ENCODE assay signal across 14 mouse cellular contexts in genomic region chr7:126134634-126135321, GRCm38 (mm10). TPM values are rescaled to one million over a fixed set of nuclear protein-coding genes. Genes with fewer than 3 reads are reported as not detected.
DNase-seq lines count a peak whose midpoint lies in the region; ATAC-seq and TF ChIP-seq lines count a peak whose summit lies in the region.
"Had no signal": no experiment of that assay in that cellular context is flagged by ENCODE, and none has a peak within 500 bp of the region (broad histone marks: within the 10 kb centered on the region; RNA-seq: fewer than 3 reads in every experiment).

No protein-coding gene starts in this region.

- no peaks in the 10 kb centered on the region for H3K27me3 ChIP-seq in CH12.LX (replicated peaks)
- H3K27me3 ChIP-seq in liver, embryonic 16.5 days (ENCODE audit: control insufficient read depth, insufficient read depth, low read depth, low read length), result no peaks in the 10 kb centered on the region
- H3K27me3 ChIP-seq in intestine, postnatal 0 days (replicated peaks; ENCODE audit: control insufficient read depth, insufficient read depth, low read length), result no peaks in the 10 kb centered on the region
- H3K27me3 ChIP-seq: intestine, embryonic 15.5 days; midbrain, embryonic 13.5 days had no signal

- H3K36me3 ChIP-seq in CH12.LX (replicated peaks in 1 of 2; ENCODE audit: control insufficient read depth in 1 of 2, insufficient read depth in 1 of 2, low read length in 1 of 2), result peaks cover 42 to 68% of the 10 kb centered on the region in 2 experiments
- H3K36me3 ChIP-seq in liver, embryonic 16.5 days (ENCODE audit: control insufficient read depth, insufficient read depth), result peaks cover 3% of the 10 kb centered on the region
- peaks cover 47% of the 10 kb centered on the region for H3K36me3 ChIP-seq in intestine, postnatal 0 days (ENCODE audit: control insufficient read depth, insufficient read depth)

- no peak for TF ChIP-seq RAD21 in CH12.LX (IDR thresholded peaks at IDR 0.05; ENCODE audit: low read depth, low read length)

- no peaks in the 10 kb centered on the region for H3K9me3 ChIP-seq in CH12.LX (replicated peaks; ENCODE audit: low read length)
- no peaks in the 10 kb centered on the region for H3K9me3 ChIP-seq in liver, embryonic 16.5 days (replicated peaks; ENCODE audit: control insufficient read depth, low read length)
- no peaks in the 10 kb centered on the region for H3K9me3 ChIP-seq in intestine, postnatal 0 days (ENCODE audit: control insufficient read depth)
- H3K9me3 ChIP-seq: intestine, embryonic 15.5 days; midbrain, embryonic 13.5 days had no signal

- dilution Hi-C loops in CH12.LX (cut with MboI; ENCODE audit: extremely low pct_ligation_motif_present, extremely low pct_unique_long_range_greater_than_20kb, low sequenced_read_pairs), result no loop called here

- H3K27ac ChIP-seq in CH12.LX (ENCODE audit: insufficient read depth, low read depth), result peak overlapping the region; percentile 95
- H3K27ac ChIP-seq in bone marrow, adult 2 months (ENCODE audit: control insufficient read depth, insufficient read depth, low read depth, low read length, poor library complexity), result peak overlapping the region; percentile 80; the same call in 1 of the 2 replicates
- H3K27ac ChIP-seq in liver, embryonic 16.5 days (ENCODE audit: low read length), result no peak overlapping the region
- no peak overlapping the region for H3K27ac ChIP-seq in intestine, postnatal 0 days (ENCODE audit: low read depth, low read length)
- no peak overlapping the region for H3K27ac ChIP-seq in gastrocnemius, adult 2 months
- H3K27ac ChIP-seq: intestine, embryonic 15.5 days; midbrain, embryonic 13.5 days had no signal

- peak; percentile 30; the same call in 1 of the 2 replicates for ATAC-seq in liver, embryonic 16.5 days (ENCODE audit: low read depth)
- peak; percentile 86 for ATAC-seq in monocyte, adult 5-6 weeks (replicated peaks; ENCODE audit: insufficient number of reproducible peaks, low FRiP score, low TSS enrichment, poor library complexity, severe bottlenecking)
- ATAC-seq in intestine, postnatal 0 days, result no peak
- ATAC-seq: forebrain, embryonic 16.5 days; intestine, embryonic 15.5 days; midbrain, embryonic 13.5 days had no signal

- peak; percentile 62 for DNase-seq in CH12.LX (ENCODE audit: extremely low read depth)
- no peak for DNase-seq in thymus, postnatal 10 days (ENCODE audit: low spot score in 2 of 2)
- no peak for DNase-seq in gastrocnemius, adult 2 months
- DNase-seq: cerebellum, adult 11 months; heart, postnatal 36 days; thymus, postnatal 25 days had no signal

- peak overlapping the region; percentile 43 for H3K9ac ChIP-seq in CH12.LX (ENCODE audit: insufficient read depth, low read depth)
- H3K9ac ChIP-seq in liver, embryonic 16.5 days (ENCODE audit: low read depth, low read length), result no peak overlapping the region
- H3K9ac ChIP-seq in intestine, postnatal 0 days (ENCODE audit: low read depth, low read length), result no peak overlapping the region
- H3K9ac ChIP-seq: intestine, embryonic 15.5 days; midbrain, embryonic 13.5 days had no signal

- peak; percentile 9; the same call in 1 of the 2 replicates for TF ChIP-seq POLR2A in CH12.LX (IDR thresholded peaks at IDR 0.05; ENCODE audit: low read depth, low read length)
- TF ChIP-seq POLR2A in bone marrow, adult 2 months (IDR thresholded peaks at IDR 0.05; ENCODE audit: borderline replicate concordance, control insufficient read depth, low read depth, low read length), result no peak

- H3K4me3 ChIP-seq in CH12.LX (replicated peaks in 1 of 3; ENCODE audit: low read depth in 2 of 3, low read length in 2 of 3, poor library complexity in 1 of 3), result no peak overlapping the region
- peak overlapping the region; percentile 47 for H3K4me3 ChIP-seq in bone marrow, adult 2 months (replicated peaks; ENCODE audit: control insufficient read depth, low read depth, low read length)
- H3K4me3 ChIP-seq in liver, embryonic 16.5 days (ENCODE audit: low read depth, low read length), result no peak overlapping the region
- H3K4me3 ChIP-seq in intestine, postnatal 0 days (ENCODE audit: low read depth, low read length), result no peak overlapping the region
- no peak overlapping the region for H3K4me3 ChIP-seq in gastrocnemius, adult 2 months
- H3K4me3 ChIP-seq: intestine, embryonic 15.5 days; midbrain, embryonic 13.5 days had no signal

- intact Hi-C loops in gastrocnemius, adult 2 months (cut with DNase I), result no loop called here

- H3K4me1 ChIP-seq in CH12.LX (ENCODE audit: control insufficient read depth in 1 of 2, insufficient read depth in 2 of 2), result peaks cover 15 to 55% of the 10 kb centered on the region in 2 experiments
- peaks cover 2% of the 10 kb centered on the region; the same call in 1 of the 2 replicates for H3K4me1 ChIP-seq in bone marrow, adult 2 months (ENCODE audit: control insufficient read depth, insufficient read depth, low read length)
- no peaks in the 10 kb centered on the region; the same call in 1 of the 2 replicates for H3K4me1 ChIP-seq in liver, embryonic 16.5 days (ENCODE audit: control insufficient read depth, low read depth, low read length)
- no peaks in the 10 kb centered on the region for H3K4me1 ChIP-seq in intestine, postnatal 0 days (replicated peaks; ENCODE audit: control insufficient read depth, insufficient read depth, low read length)
- H3K4me1 ChIP-seq: intestine, embryonic 15.5 days; midbrain, embryonic 13.5 days had no signal

- peak overlapping the region; percentile 88 for H3K4me2 ChIP-seq in CH12.LX (ENCODE audit: insufficient read depth, low read depth, poor library complexity, severe bottlenecking)
- no peak overlapping the region for H3K4me2 ChIP-seq in liver, embryonic 16.5 days (ENCODE audit: low read depth, low read length)
- H3K4me2 ChIP-seq in intestine, postnatal 0 days (replicated peaks; ENCODE audit: low read depth), result no peak overlapping the region
- H3K4me2 ChIP-seq: intestine, embryonic 15.5 days; midbrain, embryonic 13.5 days had no signal

- TF ChIP-seq CTCF in CH12.LX (conservative IDR thresholded peaks at IDR 0.05 in 1 of 2, IDR thresholded peaks at IDR 0.05 in 1 of 2; ENCODE audit: low read depth in 2 of 2, low read length in 2 of 2), result no peak
- TF ChIP-seq CTCF in bone marrow, adult 2 months (IDR thresholded peaks at IDR 0.05; ENCODE audit: control insufficient read depth, insufficient read depth, low read length), result no peak
- TF ChIP-seq CTCF in intestine, postnatal 0 days (IDR thresholded peaks at IDR 0.05; ENCODE audit: low read depth), result no peak
- TF ChIP-seq CTCF in gastrocnemius, adult 2 months (IDR thresholded peaks at IDR 0.05), result no peak

- peak; percentile 49; the same call in 1 of the 2 replicates for TF ChIP-seq EP300 in CH12.LX (IDR thresholded peaks at IDR 0.05; ENCODE audit: low read length)

- H3K79me2 ChIP-seq in CH12.LX (replicated peaks; ENCODE audit: control insufficient read depth, extremely low read depth, insufficient read depth, poor library complexity, severe bottlenecking), result no peaks in the 10 kb centered on the region

- in situ Hi-C loops in CH12.LX (cut with MboI; ENCODE audit: low pct_ligation_motif_present, low pct_unique_long_range_greater_than_20kb, low sequenced_read_pairs), result no loop called here

- 33% methylated on average over 4 of the region's 4 CpGs for WGBS in bone marrow, adult 2 months
- 65% methylated on average over 4 of the region's 4 CpGs for WGBS in liver, embryonic 16.5 days (ENCODE audit: insufficient replicate concordance)
- WGBS in intestine, postnatal 0 days, result 88% methylated on average over 4 of the region's 4 CpGs

TF ChIP-seq in CH12.LX, 34 proteins besides CTCF, POLR2A, EP300 and RAD21:
- TF ChIP-seq KAT2A (IDR thresholded peaks at IDR 0.05; ENCODE audit: insufficient replicate concordance, low read length), result no peak
- no peak for TF ChIP-seq MAX (IDR thresholded peaks at IDR 0.05; ENCODE audit: low read length)
- peak; percentile 54; the same call in 1 of the 2 replicates for TF ChIP-seq JUND (conservative IDR thresholded peaks at IDR 0.05; ENCODE audit: low read depth, low read length)
- no peak for TF ChIP-seq CHD1 (IDR thresholded peaks at IDR 0.05; ENCODE audit: low read depth, low read length)
- TF ChIP-seq BHLHE40 (IDR thresholded peaks at IDR 0.05; ENCODE audit: low read depth, low read length), result peak; percentile 69
- 0 out of 2 replicates have a peak, but pooled peaks have one; percentile 19 for TF ChIP-seq MAFK (IDR thresholded peaks at IDR 0.05; ENCODE audit: insufficient replicate concordance, low read length)
- TF ChIP-seq CHD2 (IDR thresholded peaks at IDR 0.05; ENCODE audit: low read length), result no peak
- TF ChIP-seq SIN3A (IDR thresholded peaks at IDR 0.05; ENCODE audit: low read length), result peak; percentile 35; the same call in 1 of the 2 replicates
- TF ChIP-seq USF2 (conservative IDR thresholded peaks at IDR 0.05; ENCODE audit: low read depth, low read length), result no peak
- peak; percentile 32; the same call in 1 of the 2 replicates for TF ChIP-seq ETS1 (conservative IDR thresholded peaks at IDR 0.05; ENCODE audit: low read depth, low read length)

RNA-seq across cellular contexts. Expression of gene Gsg1l, which starts 52.6 kb away (rescaled TPM):
- total RNA-seq in CH12.LX (2012; rRNA removed), result not detected in 2 replicates
- total RNA-seq in CH12.LX (2014; rRNA removed), result not detected in 2 replicates
- polyA plus RNA-seq in CH12.LX (2012; ENCODE audit: insufficient read length, low read depth), result not detected in 2 replicates
- polyA plus RNA-seq in bone marrow, adult 2 months (2011; ENCODE audit: insufficient read depth, insufficient read length, low replicate concordance, missing spikeins), result not detected in 2 replicates
- 0.02 and 0.05 TPM in 2 replicates for polyA plus RNA-seq in liver, embryonic 16.5 days (2015; fragmentation: Nextera tagmentation; extraction: Ambion mirVana)
- not detected in 3 replicates for total RNA-seq in monocyte, adult 5-6 weeks (2017)
- 0.35 and 0.52 TPM in 2 replicates for polyA plus RNA-seq in intestine, postnatal 0 days (2015; fragmentation: Nextera tagmentation; extraction: Ambion mirVana)
- not detected for total RNA-seq in gastrocnemius, adult 2 months (2021)
- total RNA-seq: ES-E14 had no signal

Comparison
In these comparisons a context has a peak if more than half of its experiments do, and no peak if none do; other contexts are left out.
1. H3K27ac ChIP-seq: peak in CH12.LX (single experiment) and bone marrow, adult 2 months (single experiment); none in liver, embryonic 16.5 days (single experiment), intestine, postnatal 0 days (single experiment) and gastrocnemius, adult 2 months (single experiment).